Mouse (Mus musculus) megakaryocyte-erythroid progenitor cell, adult 5 weeks (primary cell): Measurements from ENCODE around the gene 4930474N05Rik. TPM values are rescaled to one million over a fixed set of nuclear protein-coding genes. Genes with fewer than 3 reads are reported as not detected.

Experiments
- polyA plus RNA-seq: library from polyadenylated mRNA; stranded (reverse); fragments of >175 nt; gene quantifications from 2 replicates; pipeline ENCODE4 v1.2.3, GENCODE M21; 2012

The 4930474N05Rik gene
- not detected in 2 replicates for polyA plus RNA-seq

GRCm38 (mm10) chr14:36094617-36095016 lies at the start of gene 4930474N05Rik:
TSS of gene 4930474N05Rik (plus strand) at chr14:36094917.

